Mouse (Mus musculus) G1E (cell line): ENCODE data around the gene Pdgfc. TPM values are rescaled to one million over a fixed set of nuclear protein-coding genes. Genes with fewer than 3 reads are reported as not detected.
"Not testable (repeated sequence)": the region's sequence is repeated elsewhere in the genome, so short reads cannot be mapped to it uniquely, and the experiment has no call there.

Source experiments
- ATAC-seq: 2 replicates; pipeline ENCODE4 v1.8.0; 2016; ENCODE audit warnings: mild to moderate bottlenecking; ENCODE audit not compliant: insufficient number of reproducible peaks, poor library complexity, low FRiP score, severe bottlenecking; ENCODE audit errors: extremely low read depth
- DNase-seq: peaks from one replicate; pipeline ENCODE4 v3.0.0; 2012; ENCODE audit warnings: low spot score
- H3K27me3 ChIP-seq: 2 replicates; pipeline ENCODE4 v1.6.1; 2012; ENCODE audit warnings: mild to moderate bottlenecking, low read length, inconsistent platforms; ENCODE audit not compliant: insufficient read depth
- H3K36me3 ChIP-seq: replicated peaks from 2 replicates; pipeline ENCODE3; 2012; ENCODE audit warnings: mild to moderate bottlenecking, inconsistent platforms
- H3K4me1 ChIP-seq: 2 replicates; pipeline ENCODE4 v1.6.1; 2012; ENCODE audit warnings: low read depth, low read length, inconsistent platforms, mixed read lengths; ENCODE audit not compliant: insufficient read depth
- H3K4me3 ChIP-seq: 2 replicates; pipeline ENCODE4 v1.5.1; 2012; ENCODE audit warnings: low read depth, mild to moderate bottlenecking, inconsistent platforms, low read length, moderate library complexity, mixed read lengths
- H3K9me3 ChIP-seq: replicated peaks from 2 replicates; pipeline ENCODE4 v1.6.1; 2012; ENCODE audit warnings: inconsistent platforms
- CTCF ChIP-seq: IDR thresholded peaks from 2 replicates; pipeline ENCODE4 v1.5.1; 2012; ENCODE audit warnings: low read depth, low read length, inconsistent platforms, mixed read lengths
- GATA1 ChIP-seq: IDR thresholded peaks from 2 replicates; pipeline ENCODE4 v1.6.1; 2012; ENCODE audit warnings: borderline replicate concordance, low read length, inconsistent platforms, mixed read lengths
- GATA2 ChIP-seq: IDR thresholded peaks from 2 replicates; pipeline ENCODE4 v1.6.1; 2012; ENCODE audit warnings: low read depth, low read length, inconsistent platforms, borderline replicate concordance
- POLR2AphosphoS5 ChIP-seq: IDR thresholded peaks from 2 replicates; pipeline ENCODE4 v1.6.1; 2012; ENCODE audit warnings: low read depth, low read length, inconsistent platforms; ENCODE audit not compliant: insufficient replicate concordance
- TAL1 ChIP-seq: conservative IDR thresholded peaks from 2 replicates; pipeline ENCODE4 v1.6.1; 2012; ENCODE audit warnings: low read depth, low read length, inconsistent platforms, mixed read lengths
- polyA plus RNA-seq: library from polyadenylated mRNA; stranded (reverse); fragments of >175 nt; gene quantifications from 2 replicates; pipeline ENCODE4 v1.2.3, GENCODE M21; 2012
- total RNA-seq, 2 experiments: library from RNA; stranded (forward) in 1 of 2; stranded (reverse) in 1 of 2; fragments of 200-1000 nt in 1 of 2; fragments of >200 nt in 1 of 2; fragmentation: Nextera tagmentation in 1 of 2; gene quantifications; 2 replicates each; pipeline ENCODE4 v1.2.3; 2014 to 2017

Pdgfc gene
- total and polyA plus RNA-seq, 3 experiments: 0.16 to 5.1 TPM; not detected in 1

DNA sequence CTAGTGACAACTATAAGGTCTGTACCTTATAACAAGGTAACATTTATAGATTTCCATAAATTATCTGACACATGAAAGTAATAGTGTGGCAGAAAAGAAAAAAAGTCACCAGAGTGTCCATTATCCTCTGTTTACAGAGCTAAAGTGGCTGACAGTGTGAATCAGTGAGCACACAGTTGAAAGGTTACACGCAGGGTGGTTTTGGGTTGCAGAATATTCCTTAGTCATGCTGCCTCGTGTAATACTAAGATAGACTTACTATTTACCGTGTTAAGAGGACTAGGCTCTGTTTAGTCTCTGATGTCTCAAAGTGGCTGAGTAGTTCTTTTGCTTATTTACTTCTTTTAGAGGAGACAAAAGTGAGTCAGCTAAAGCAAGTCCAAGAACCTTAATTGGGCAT is 100.8 kb downstream of the Pdgfc start:
- Histone ChIP-seq H3K27me3 (no peaks in the 10 kb centered on the region), H3K36me3 (no peaks in the 10 kb centered on the region), H3K4me1 (no peaks in the 10 kb centered on the region), H3K9me3 (no peaks in the 10 kb centered on the region), H3K4me3 (no peak overlapping the region)
- no peak for ATAC-seq
- no peak for TF ChIP-seq TAL1
- TF ChIP-seq GATA1: no peak
- no peak for TF ChIP-seq CTCF
- no peak for TF ChIP-seq POLR2AphosphoS5
- TF ChIP-seq GATA2: no peak
- DNase-seq: no peak

DNA sequence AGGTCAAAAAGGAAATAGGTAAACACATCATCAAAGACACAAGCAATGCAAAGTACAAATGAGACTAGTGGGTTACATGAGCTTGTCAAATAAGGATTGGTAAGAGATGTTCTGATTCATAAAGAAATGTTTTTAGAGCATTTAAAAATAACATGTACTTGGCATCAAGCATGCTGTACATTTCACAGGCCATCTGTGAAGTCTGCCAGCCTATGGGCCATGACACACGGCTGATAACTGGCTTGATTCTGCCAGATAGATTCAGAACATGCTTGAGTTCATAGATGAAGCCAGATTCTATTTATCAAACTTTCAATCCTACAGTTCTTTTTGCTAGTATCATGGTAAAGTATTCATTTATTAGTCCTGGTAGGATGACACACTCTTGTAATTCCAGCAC is 101.8 kb downstream of the Pdgfc start:
- not testable (repeated sequence) for H3K4me3 ChIP-seq, H3K9me3 ChIP-seq, H3K4me1 ChIP-seq, ATAC-seq, H3K36me3 ChIP-seq, DNase-seq, H3K27me3 ChIP-seq

DNA sequence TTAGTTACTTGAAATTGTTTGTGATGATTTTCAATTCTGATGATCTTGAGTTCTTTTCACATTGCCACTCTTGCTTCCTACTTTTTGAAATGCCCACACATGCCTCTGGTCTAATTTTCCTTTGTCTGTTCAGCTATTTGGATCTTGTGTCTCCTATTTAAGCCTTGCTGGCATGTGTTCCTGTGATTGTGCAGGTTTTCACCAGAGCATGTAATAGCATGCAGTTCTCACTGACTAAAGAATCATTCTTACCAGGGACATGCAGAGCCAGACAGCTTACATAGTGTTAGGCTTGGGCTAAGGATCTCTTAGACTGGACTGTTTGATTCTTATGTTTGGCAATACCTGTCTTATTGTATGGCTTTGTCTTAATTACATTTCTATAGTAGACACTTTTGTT is 107.5 kb downstream of the Pdgfc start:
- ATAC-seq: no peak
- H3K4me3 ChIP-seq: no peak overlapping the region
- H3K36me3 ChIP-seq: no peaks in the 10 kb centered on the region
- no peak for TF ChIP-seq GATA2
- no peak for TF ChIP-seq POLR2AphosphoS5
- TF ChIP-seq CTCF: no peak
- no peak for TF ChIP-seq TAL1
- TF ChIP-seq GATA1: no peak
- no peaks in the 10 kb centered on the region for H3K27me3 ChIP-seq
- no peak for DNase-seq
- no peaks in the 10 kb centered on the region for H3K9me3 ChIP-seq
- H3K4me1 ChIP-seq: no peaks in the 10 kb centered on the region

DNA sequence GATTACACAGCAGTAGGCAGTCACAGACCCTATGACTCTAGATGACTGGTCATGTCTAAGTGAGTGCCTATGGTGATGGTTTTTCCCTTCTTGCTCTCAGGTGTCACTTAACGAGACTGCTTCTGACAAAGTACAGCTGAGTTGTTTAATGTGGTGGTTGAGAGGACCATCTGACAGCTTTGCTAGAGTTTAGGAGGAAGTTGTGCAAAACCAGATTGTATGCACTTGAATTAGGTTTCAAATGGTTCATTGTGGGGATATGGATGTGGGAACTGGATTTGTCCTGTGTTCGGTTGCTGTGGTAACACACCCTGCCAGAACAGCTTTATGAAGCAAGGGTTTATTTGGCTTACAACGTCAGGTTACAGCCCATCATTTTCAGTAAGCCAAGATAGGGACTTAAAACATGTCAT is 112.9 kb downstream of the Pdgfc start:
- no peaks in the 10 kb centered on the region for H3K27me3 ChIP-seq
- no peak for ATAC-seq
- TF ChIP-seq GATA1 (no peak), TAL1 (no peak), CTCF (no peak), POLR2AphosphoS5 (no peak)
- DNase-seq: no peak
- no peaks in the 10 kb centered on the region for H3K9me3 ChIP-seq
- no peak overlapping the region for H3K4me3 ChIP-seq
- H3K36me3 ChIP-seq: no peaks in the 10 kb centered on the region
- H3K4me1 ChIP-seq: no peaks in the 10 kb centered on the region

DNA sequence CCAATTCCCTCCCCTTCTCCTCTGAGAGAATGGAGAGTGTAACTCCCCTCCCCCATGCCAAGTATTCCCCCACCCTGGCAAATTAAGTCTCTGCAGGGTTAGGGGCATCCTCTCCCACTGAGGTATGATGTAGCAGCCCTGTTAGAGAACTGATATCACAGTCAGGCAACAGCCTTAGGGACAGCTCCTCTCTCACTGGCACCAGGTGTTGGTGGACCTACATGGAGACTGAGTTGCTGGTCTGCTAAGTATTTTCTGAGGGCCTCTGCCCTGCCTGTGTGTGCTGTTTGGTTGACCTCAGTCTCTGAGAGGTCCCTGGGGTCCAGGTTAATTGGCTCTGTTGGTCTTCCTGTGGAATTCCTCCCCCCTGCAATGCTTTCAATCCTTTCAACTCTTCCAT is 114.0 kb downstream of the Pdgfc start:
- no peak for ATAC-seq

DNA sequence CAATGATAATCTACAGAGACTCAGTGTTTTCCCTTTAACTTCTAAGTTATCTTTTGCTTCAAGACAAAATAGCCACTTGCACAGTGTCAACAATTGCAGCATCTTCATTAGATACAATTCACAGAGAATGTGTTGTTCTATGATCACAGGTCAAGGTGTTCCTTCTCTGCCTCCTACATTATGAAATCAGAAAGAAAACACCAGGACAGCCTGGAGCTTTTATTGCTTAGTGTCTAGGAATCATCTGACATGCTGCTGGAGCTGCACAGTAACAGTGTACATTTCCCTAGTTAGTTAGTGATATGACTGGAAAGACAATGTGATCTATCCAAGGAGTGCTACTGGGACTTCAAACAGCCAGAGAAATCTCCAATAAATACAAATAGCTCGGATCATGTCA is 118.2 kb downstream of the Pdgfc start:
- no peak for ATAC-seq
- no peak for DNase-seq
- no peak for TF ChIP-seq GATA2
- TF ChIP-seq GATA1: no peak
- TF ChIP-seq CTCF: no peak
- no peak for TF ChIP-seq POLR2AphosphoS5
- TF ChIP-seq TAL1: no peak
- no peak overlapping the region for H3K4me3 ChIP-seq
- H3K27me3 ChIP-seq: no peaks in the 10 kb centered on the region
- no peaks in the 10 kb centered on the region for H3K36me3 ChIP-seq
- H3K4me1 ChIP-seq: no peaks in the 10 kb centered on the region
- H3K9me3 ChIP-seq: no peaks in the 10 kb centered on the region

More for the DNA sequence above, 114.0 kb downstream of the Pdgfc start:
- TF ChIP-seq POLR2AphosphoS5 (no peak), TAL1 (no peak), CTCF (no peak)
- Histone ChIP-seq H3K4me1 (no peaks in the 10 kb centered on the region), H3K9me3 (no peaks in the 10 kb centered on the region), H3K36me3 (no peaks in the 10 kb centered on the region), H3K27me3 (no peaks in the 10 kb centered on the region), H3K4me3 (no peak overlapping the region)
- DNase-seq: no peak

DNA sequence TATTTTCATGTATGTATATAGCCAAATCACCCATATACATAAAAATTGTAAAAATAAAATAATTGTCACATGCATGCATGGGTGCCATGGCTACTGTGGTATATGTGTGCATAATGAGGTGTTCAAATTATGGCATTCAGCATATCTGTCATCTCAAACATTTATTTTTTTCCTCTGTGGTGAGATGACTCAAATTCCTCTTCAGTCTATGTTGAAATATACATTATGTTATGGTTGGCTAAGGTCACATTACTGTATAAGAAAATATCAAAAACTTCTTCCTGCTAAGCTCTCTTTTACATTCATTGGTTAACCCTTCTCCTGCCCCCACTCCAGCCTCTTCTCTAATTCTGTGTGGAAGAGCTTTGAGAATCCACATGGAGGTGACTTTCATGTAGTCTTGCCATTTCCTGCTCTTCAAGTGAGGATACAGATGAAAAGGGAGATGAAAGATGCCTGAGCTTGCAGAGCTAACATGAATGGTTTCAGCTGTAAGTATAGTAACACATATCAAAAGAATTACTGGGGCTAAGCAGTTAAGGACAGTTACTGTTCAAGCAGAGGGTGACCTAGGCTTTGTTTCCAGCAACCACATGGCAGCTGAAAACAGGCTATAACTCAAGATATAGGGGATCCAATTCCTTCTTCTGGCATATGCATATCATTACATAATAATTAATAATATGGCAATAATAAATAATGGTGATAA is 124.4 kb downstream of the Pdgfc start:
- ATAC-seq: no peak
- H3K27me3 ChIP-seq: no peaks in the 10 kb centered on the region
- DNase-seq: no peak
- H3K36me3 ChIP-seq: no peaks in the 10 kb centered on the region
- TF ChIP-seq CTCF (no peak), POLR2AphosphoS5 (no peak), TAL1 (no peak), GATA1 (no peak), GATA2 (no peak)
- no peak overlapping the region for H3K4me3 ChIP-seq
- no peaks in the 10 kb centered on the region for H3K4me1 ChIP-seq
- H3K9me3 ChIP-seq: no peaks in the 10 kb centered on the region
